Comparison of ENCODE assay signal across 28 mouse cellular contexts in the genomic region with DNA sequence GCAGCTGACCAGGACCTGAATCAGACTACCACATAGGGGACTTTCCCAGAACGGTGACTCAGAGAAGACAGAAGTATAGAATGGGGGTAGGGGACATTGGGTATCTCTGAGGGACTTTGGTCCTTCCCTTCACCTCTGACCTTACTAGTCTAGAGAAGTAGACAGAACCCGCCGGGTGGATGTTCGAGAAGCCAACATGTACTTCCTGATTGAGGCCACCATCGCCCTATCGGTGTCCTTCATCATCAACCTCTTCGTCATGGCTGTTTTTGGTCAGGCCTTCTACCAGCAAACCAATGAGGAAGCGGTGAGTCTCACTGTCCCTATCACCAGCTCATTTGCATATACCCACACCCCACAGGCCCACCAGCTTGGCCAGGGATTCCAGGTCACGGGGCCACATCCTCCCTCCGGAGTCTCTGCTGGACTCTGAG. TPM values are rescaled to one million over a fixed set of nuclear protein-coding genes. Genes with fewer than 3 reads are reported as not detected.
DNase-seq lines count a peak whose midpoint lies in the region; ATAC-seq and TF ChIP-seq lines count a peak whose summit lies in the region.
"Had no signal": no experiment of that assay in that cellular context is flagged by ENCODE, and none has a peak within 500 bp of the region (broad histone marks: within the 10 kb centered on the region; RNA-seq: fewer than 3 reads in every experiment).

No protein-coding gene starts in this region.

- H3K79me2 ChIP-seq in C2C12 (ENCODE audit: control insufficient read depth, insufficient read depth) = no peaks in the 10 kb centered on the region

- no peak overlapping the region for H3ac ChIP-seq in C2C12 (ENCODE audit: control insufficient read depth, insufficient read length, low read depth)

- TF ChIP-seq EP300 in stomach, postnatal 0 days (optimal IDR thresholded peaks at IDR 0.05) = no peak

- H3K27me3 ChIP-seq in C2C12 (ENCODE audit: control insufficient read depth, insufficient read depth, insufficient read length) = no peaks in the 10 kb centered on the region
- H3K27me3 ChIP-seq in megakaryocyte, embryonic 14.5 days (replicated peaks) = peaks cover 16% of the 10 kb centered on the region
- H3K27me3 ChIP-seq in hindbrain, embryonic 12.5 days = no peaks in the 10 kb centered on the region
- H3K27me3 ChIP-seq in stomach, postnatal 0 days (ENCODE audit: control insufficient read depth, insufficient read depth, low read length) = no peaks in the 10 kb centered on the region
- H3K27me3 ChIP-seq: embryonic facial prominence, embryonic 15.5 days; forebrain, embryonic 13.5 days; hindbrain, embryonic 15.5 days; kidney, embryonic 15.5 days; liver, embryonic 13.5 days; neural tube, embryonic 12.5 days had no signal

- DNase-seq in 3T3-L1 (ENCODE audit: low read depth, low spot score) = peak; percentile 37
- no peak for DNase-seq in stomach, postnatal 0 days (ENCODE audit: low spot score)
- DNase-seq in cerebellum, postnatal 36 days = no peak
- DNase-seq: adrenal gland, postnatal 25 days; cerebellum, adult 11-12 months; cerebellum, adult 9-11 months; gastrocnemius, postnatal 25 days; heart, adult 18-20 months; heart, postnatal 4 days; kidney, adult 18-20 months; left cerebral cortex, postnatal 4 days; liver, embryonic 13.5 days; lung, embryonic 14.5 days; lung, postnatal 14 days; midbrain, embryonic 14.5 days; right cerebral cortex, postnatal 4 days had no signal

- no peak for TF ChIP-seq CTCF in C2C12 (IDR thresholded peaks at IDR 0.05; ENCODE audit: control insufficient read depth, insufficient read depth, insufficient read length)
- no peak for TF ChIP-seq CTCF in bone marrow macrophage, adult 2 months (IDR thresholded peaks at IDR 0.05; ENCODE audit: low read depth, low read length)
- TF ChIP-seq CTCF in stomach, postnatal 0 days (IDR thresholded peaks at IDR 0.05; ENCODE audit: low read depth) = no peak

- no peak for TF ChIP-seq POLR2A in bone marrow macrophage, adult 2 months (IDR thresholded peaks at IDR 0.05; ENCODE audit: borderline replicate concordance, low read depth, low read length)

- H3K4me3 ChIP-seq in C2C12 (ENCODE audit: insufficient read depth, poor library complexity, severe bottlenecking) = no peak overlapping the region
- H3K4me3 ChIP-seq in bone marrow macrophage, adult 2 months (ENCODE audit: insufficient read depth, low read length) = no peak overlapping the region
- peak overlapping the region; percentile 16 for H3K4me3 ChIP-seq in megakaryocyte, embryonic 14.5 days (replicated peaks)
- H3K4me3 ChIP-seq in hindbrain, embryonic 12.5 days = no peak overlapping the region
- no peak overlapping the region for H3K4me3 ChIP-seq in stomach, postnatal 0 days (ENCODE audit: low read depth, low read length)
- H3K4me3 ChIP-seq: embryonic facial prominence, embryonic 10.5 days; embryonic facial prominence, embryonic 15.5 days; forebrain, embryonic 13.5 days; hindbrain, embryonic 15.5 days; kidney, embryonic 15.5 days; liver, embryonic 13.5 days; neural tube, embryonic 12.5 days had no signal

- no peaks in the 10 kb centered on the region for H3K79me3 ChIP-seq in C2C12 (ENCODE audit: low read depth)

- no peak overlapping the region for H3K4me2 ChIP-seq in hindbrain, embryonic 12.5 days (replicated peaks)
- no peak overlapping the region for H3K4me2 ChIP-seq in stomach, postnatal 0 days (replicated peaks; ENCODE audit: low read depth)
- H3K4me2 ChIP-seq: embryonic facial prominence, embryonic 15.5 days; forebrain, embryonic 13.5 days; heart, embryonic 11.5 days; hindbrain, embryonic 15.5 days; kidney, embryonic 15.5 days; liver, embryonic 13.5 days; lung, embryonic 14.5 days; neural tube, embryonic 12.5 days had no signal

- WGBS in hindbrain, embryonic 12.5 days = 93% methylated on average over 10 of the region's 10 CpGs
- 87% methylated on average over 10 of the region's 10 CpGs for WGBS in stomach, postnatal 0 days

- 0 out of 2 replicates have a peak overlapping the region, but pooled peaks have one; percentile 1 for H3K27ac ChIP-seq in bone marrow macrophage, adult 2 months (ENCODE audit: insufficient read depth, low read depth, low read length)
- no peak overlapping the region for H3K27ac ChIP-seq in hindbrain, embryonic 12.5 days
- H3K27ac ChIP-seq in stomach, postnatal 0 days (replicated peaks) = no peak overlapping the region
- H3K27ac ChIP-seq: embryonic facial prominence, embryonic 10.5 days; embryonic facial prominence, embryonic 15.5 days; forebrain, embryonic 13.5 days; hindbrain, embryonic 15.5 days; kidney, embryonic 15.5 days; liver, embryonic 13.5 days; neural tube, embryonic 12.5 days had no signal

- H3K9me3 ChIP-seq in megakaryocyte, embryonic 14.5 days = no peaks in the 10 kb centered on the region
- H3K9me3 ChIP-seq in hindbrain, embryonic 12.5 days (replicated peaks) = no peaks in the 10 kb centered on the region
- no peaks in the 10 kb centered on the region for H3K9me3 ChIP-seq in stomach, postnatal 0 days (ENCODE audit: control insufficient read depth, low read length)
- H3K9me3 ChIP-seq: embryonic facial prominence, embryonic 10.5 days; embryonic facial prominence, embryonic 15.5 days; forebrain, embryonic 13.5 days; hindbrain, embryonic 15.5 days; kidney, embryonic 15.5 days; liver, embryonic 13.5 days; neural tube, embryonic 12.5 days had no signal

- no peak overlapping the region for H3K9ac ChIP-seq in hindbrain, embryonic 12.5 days
- no peak overlapping the region for H3K9ac ChIP-seq in stomach, postnatal 0 days (ENCODE audit: low read length)
- H3K9ac ChIP-seq: embryonic facial prominence, embryonic 15.5 days; forebrain, embryonic 13.5 days; hindbrain, embryonic 15.5 days; kidney, embryonic 15.5 days; liver, embryonic 13.5 days; lung, embryonic 14.5 days; neural tube, embryonic 12.5 days had no signal

- H3K36me3 ChIP-seq in C2C12 (ENCODE audit: control insufficient read depth, insufficient read depth) = no peaks in the 10 kb centered on the region
- H3K36me3 ChIP-seq in megakaryocyte, embryonic 14.5 days (replicated peaks; ENCODE audit: low read length) = no peaks in the 10 kb centered on the region
- no peaks in the 10 kb centered on the region for H3K36me3 ChIP-seq in hindbrain, embryonic 12.5 days
- H3K36me3 ChIP-seq in stomach, postnatal 0 days (ENCODE audit: control insufficient read depth, insufficient read depth, low read length) = no peaks in the 10 kb centered on the region
- H3K36me3 ChIP-seq: embryonic facial prominence, embryonic 10.5 days; embryonic facial prominence, embryonic 15.5 days; hindbrain, embryonic 15.5 days; kidney, embryonic 15.5 days; liver, embryonic 13.5 days; neural tube, embryonic 12.5 days had no signal

- no peak for ATAC-seq in hindbrain, embryonic 12.5 days (ENCODE audit: low FRiP score)
- no peak for ATAC-seq in stomach, postnatal 0 days (ENCODE audit: low FRiP score, low TSS enrichment)
- ATAC-seq in megakaryocyte-erythroid progenitor cell, adult 5-6 weeks (replicated peaks; ENCODE audit: low FRiP score, low TSS enrichment, poor library complexity, severe bottlenecking) = no peak
- ATAC-seq: forebrain, embryonic 13.5 days had no signal

- peaks cover 47% of the 10 kb centered on the region for H3K4me1 ChIP-seq in bone marrow macrophage, adult 2 months (ENCODE audit: control insufficient read depth, insufficient read depth, low read length)
- peaks cover 81% of the 10 kb centered on the region for H3K4me1 ChIP-seq in megakaryocyte, embryonic 14.5 days
- H3K4me1 ChIP-seq in hindbrain, embryonic 12.5 days = peaks cover 2% of the 10 kb centered on the region; the same call in 1 of the 2 replicates
- H3K4me1 ChIP-seq in stomach, postnatal 0 days (replicated peaks; ENCODE audit: control insufficient read depth, insufficient read depth) = no peaks in the 10 kb centered on the region
- H3K4me1 ChIP-seq: forebrain, embryonic 13.5 days; neural tube, embryonic 12.5 days had no signal

RNA-seq across cellular contexts. Expression of a gene that starts 6.6 kb away (rescaled TPM):
- 2.2 TPM for polyA plus RNA-seq in C2C12 (2012; fragmentation: generic; extraction: Trizol)
- 539 and 588 TPM in 2 replicates for polyA plus RNA-seq in bone marrow macrophage, adult 2 months (2012; ENCODE audit: insufficient read depth, insufficient read length, missing spikeins)
- polyA plus RNA-seq in megakaryocyte, embryonic 14.5 days (2012; ENCODE audit: insufficient read depth, low replicate concordance) = 6.3 and 57.9 TPM in 2 replicates
- 2.0 and 2.2 TPM in 2 replicates for polyA plus RNA-seq in hindbrain, embryonic 12.5 days (2016; fragmentation: Nextera tagmentation; extraction: Ambion mirVana)
- 3.0 and 3.8 TPM in 2 replicates for polyA plus RNA-seq in stomach, postnatal 0 days (2015; fragmentation: Nextera tagmentation; extraction: Ambion mirVana)
- not detected in 2 replicates for total RNA-seq in megakaryocyte-erythroid progenitor cell, adult 5-6 weeks (2014; fragmentation: Nextera tagmentation)
- total RNA-seq in megakaryocyte-erythroid progenitor cell, adult 5-6 weeks (2017) = 0.42 TPM in 1 of 2 replicates, not detected in the other

RNA-seq across cellular contexts. Expression of a gene that starts 9.7 kb away (rescaled TPM):
- polyA plus RNA-seq in C2C12 (2012; fragmentation: generic; extraction: Trizol) = 78.7 TPM
- 119 and 123 TPM in 2 replicates for polyA plus RNA-seq in bone marrow macrophage, adult 2 months (2012; ENCODE audit: insufficient read depth, insufficient read length, missing spikeins)
- polyA plus RNA-seq in megakaryocyte, embryonic 14.5 days (2012; ENCODE audit: insufficient read depth, low replicate concordance) = 33.8 and 117 TPM in 2 replicates
- polyA plus RNA-seq in hindbrain, embryonic 12.5 days (2016; fragmentation: Nextera tagmentation; extraction: Ambion mirVana) = 38.8 and 39.2 TPM in 2 replicates
- polyA plus RNA-seq in stomach, postnatal 0 days (2015; fragmentation: Nextera tagmentation; extraction: Ambion mirVana) = 45.2 and 47.4 TPM in 2 replicates
- 84.0 and 87.0 TPM in 2 replicates for total RNA-seq in megakaryocyte-erythroid progenitor cell, adult 5-6 weeks (2014; fragmentation: Nextera tagmentation)
- total RNA-seq in megakaryocyte-erythroid progenitor cell, adult 5-6 weeks (2017) = 19.5 and 26.8 TPM in 2 replicates

RNA-seq across cellular contexts. Expression of a gene that starts 19.7 kb away (rescaled TPM):
- not detected for polyA plus RNA-seq in C2C12 (2012; fragmentation: generic; extraction: Trizol)
- polyA plus RNA-seq in bone marrow macrophage, adult 2 months (2012; ENCODE audit: insufficient read depth, insufficient read length, missing spikeins) = 0.60 and 0.76 TPM in 2 replicates
- 0.59 TPM in 1 of 2 replicates, not detected in the other for polyA plus RNA-seq in megakaryocyte, embryonic 14.5 days (2012; ENCODE audit: insufficient read depth, low replicate concordance)
- polyA plus RNA-seq in hindbrain, embryonic 12.5 days (2016; fragmentation: Nextera tagmentation; extraction: Ambion mirVana) = 1.4 and 1.5 TPM in 2 replicates
- polyA plus RNA-seq in stomach, postnatal 0 days (2015; fragmentation: Nextera tagmentation; extraction: Ambion mirVana) = 0.50 and 0.73 TPM in 2 replicates
- not detected in 2 replicates for total RNA-seq in megakaryocyte-erythroid progenitor cell, adult 5-6 weeks (2014; fragmentation: Nextera tagmentation)
- not detected in 2 replicates for total RNA-seq in megakaryocyte-erythroid progenitor cell, adult 5-6 weeks (2017)
- total RNA-seq: gastrocnemius, postnatal 25 days had no signal

RNA-seq across cellular contexts. Expression of a gene that starts 27.6 kb away (rescaled TPM):
- polyA plus RNA-seq in C2C12 (2012; fragmentation: generic; extraction: Trizol) = 0.02 TPM
- polyA plus RNA-seq in bone marrow macrophage, adult 2 months (2012; ENCODE audit: insufficient read depth, insufficient read length, missing spikeins) = not detected in 2 replicates
- not detected in 2 replicates for polyA plus RNA-seq in megakaryocyte, embryonic 14.5 days (2012; ENCODE audit: insufficient read depth, low replicate concordance)
- polyA plus RNA-seq in hindbrain, embryonic 12.5 days (2016; fragmentation: Nextera tagmentation; extraction: Ambion mirVana) = 0.09 and 0.14 TPM in 2 replicates
- 11.1 and 12.8 TPM in 2 replicates for polyA plus RNA-seq in stomach, postnatal 0 days (2015; fragmentation: Nextera tagmentation; extraction: Ambion mirVana)
- total RNA-seq in megakaryocyte-erythroid progenitor cell, adult 5-6 weeks (2014; fragmentation: Nextera tagmentation) = not detected in 2 replicates
- total RNA-seq in megakaryocyte-erythroid progenitor cell, adult 5-6 weeks (2017) = not detected in 2 replicates
